Mouse (Mus musculus) bone marrow macrophage, adult 2 months (primary cell): ENCODE results near the gene Ssxb3. TPM values are rescaled to one million over a fixed set of nuclear protein-coding genes. Genes with fewer than 3 reads are reported as not detected.
"Not testable (repeated sequence)": the region's sequence is repeated elsewhere in the genome, so short reads cannot be mapped to it uniquely, and the experiment has no call there.

Source experiments
- H3K27ac ChIP-seq: 2 replicates; pipeline ENCODE4 v1.5.1; 2012; ENCODE audit warnings: low read depth, low read length; ENCODE audit not compliant: insufficient read depth
- H3K4me1 ChIP-seq: 2 replicates; pipeline ENCODE4 v1.6.1; 2012; ENCODE audit warnings: low read length; ENCODE audit not compliant: control insufficient read depth, insufficient read depth
- H3K4me3 ChIP-seq: 2 replicates; pipeline ENCODE4 v1.5.1; 2012; ENCODE audit warnings: mild to moderate bottlenecking, low read length, moderate library complexity; ENCODE audit not compliant: insufficient read depth
- polyA plus RNA-seq: library from polyadenylated mRNA; stranded (reverse); fragments of >200 nt; gene quantifications from 2 replicates; pipeline ENCODE4 v1.2.4, GENCODE M21; 2012; ENCODE audit not compliant: missing spikeins, insufficient read depth, insufficient read length

Gene Ssxb3
- not detected in 2 replicates for polyA plus RNA-seq

DNA sequence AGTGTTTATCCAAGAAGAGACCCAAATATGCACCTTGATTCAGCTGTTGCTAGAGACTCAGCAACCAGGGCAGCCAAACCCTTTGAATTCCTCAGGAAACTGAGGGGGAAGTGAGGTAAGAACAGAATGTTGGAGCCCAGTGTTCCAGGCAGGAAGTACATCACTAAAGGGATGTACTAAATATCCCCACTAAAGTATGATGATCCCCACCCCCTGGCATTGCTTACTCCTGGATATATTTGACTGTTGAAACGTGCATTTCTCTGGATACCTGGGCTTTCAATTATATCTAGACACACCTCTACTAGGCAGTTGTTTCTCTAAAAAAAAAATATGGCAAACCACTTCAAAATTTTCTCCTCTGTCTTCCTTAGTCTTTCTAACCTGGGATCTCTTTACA is at the start of gene Ssxb3:
Ssxb3 (minus strand) TSS at position 101 of the 400 bp plus-strand sequence.
- H3K27ac ChIP-seq, H3K4me3 ChIP-seq, H3K4me1 ChIP-seq: not testable (repeated sequence)

DNA sequence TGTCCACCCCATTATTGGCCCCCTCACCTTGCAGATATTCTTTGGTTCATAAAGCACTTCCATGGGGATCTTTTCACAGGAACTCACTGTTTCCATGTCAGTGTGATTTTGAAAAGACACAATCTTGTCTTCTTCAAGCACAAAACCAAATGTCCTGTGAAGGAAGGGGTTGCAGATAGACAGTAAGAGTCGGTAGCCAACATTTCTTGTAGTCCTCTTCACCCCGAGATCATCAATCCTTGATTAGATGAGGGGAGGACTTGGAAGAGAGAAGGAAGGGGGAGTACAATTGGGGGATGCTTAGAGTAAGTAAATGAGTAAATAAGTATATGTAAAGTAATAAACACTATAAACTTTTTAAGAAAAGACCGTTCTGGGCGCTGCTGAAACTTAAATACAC is 43.5 kb downstream of the Ssxb3 start, which contains the start of gene Ssxb6:
Ssxb6 (minus strand) TSS at position 101 of the 400 bp plus-strand sequence.
- H3K4me3 ChIP-seq, H3K27ac ChIP-seq, H3K4me1 ChIP-seq: not testable (repeated sequence)

Other genes starting within 250 kb of the Ssxb3 start
- not detected in 2 replicates for gene Ssxb9, start 224.8 kb downstream of the Ssxb3 start, polyA plus RNA-seq
- not detected in 2 replicates for gene Ssxb1, start 178.5 kb downstream of the Ssxb3 start, polyA plus RNA-seq
- gene Ssxb2, start 130.1 kb downstream of the Ssxb3 start, polyA plus RNA-seq: not detected in 2 replicates
- not detected in 2 replicates for gene Gm14459, start 66.9 kb downstream of the Ssxb3 start, polyA plus RNA-seq
- gene Ssxb6, start 43.6 kb downstream of the Ssxb3 start, polyA plus RNA-seq: not detected in 2 replicates
- gene Ssxb8, start 99.0 kb upstream of the Ssxb3 start, polyA plus RNA-seq: not detected in 2 replicates
- not detected in 2 replicates for gene Ssx9, start 156.6 kb upstream of the Ssxb3 start, polyA plus RNA-seq
- not detected in 2 replicates for gene Ssxb5, start 211.9 kb upstream of the Ssxb3 start, polyA plus RNA-seq